Mouse (Mus musculus) spleen, adult 2 months (tissue): ENCODE measurements around the gene S100a11. TPM values are rescaled to one million over a fixed set of nuclear protein-coding genes. Genes with fewer than 3 reads are reported as not detected.
"Not testable (repeated sequence)": the region's sequence is repeated elsewhere in the genome, so short reads cannot be mapped to it uniquely, and the experiment has no call there.

Experiments
- DNase-seq, 2 experiments: peaks; one replicate each; pipeline versions ENCODE4 v3.0.0 to v3.0.0-alpha.2; 2012 to 2021; ENCODE audit warnings: low spot score in 2 of 2, low read depth in 1 of 2
- H3K27ac ChIP-seq: fragments of 200-500 bp; 2 replicates; pipeline ENCODE4 v1.5.1; 2012; ENCODE audit warnings: low read length, inconsistent platforms; ENCODE audit not compliant: insufficient read depth
- H3K27me3 ChIP-seq: fragments of 200-500 bp; 2 replicates; pipeline ENCODE4 v1.6.1; 2012; ENCODE audit warnings: mild to moderate bottlenecking, moderate library complexity, low read length, inconsistent platforms; ENCODE audit not compliant: control insufficient read depth, insufficient read depth
- H3K36me3 ChIP-seq: fragments of 200-500 bp; 2 replicates; pipeline ENCODE4 v1.6.1; 2012; ENCODE audit warnings: mild to moderate bottlenecking, low read length, inconsistent platforms; ENCODE audit not compliant: control insufficient read depth, insufficient read depth
- H3K4me1 ChIP-seq: fragments of 200-500 bp; 2 replicates; pipeline ENCODE4 v1.6.1; 2011; ENCODE audit warnings: inconsistent platforms; ENCODE audit not compliant: control insufficient read depth, insufficient read depth, insufficient read length
- H3K4me3 ChIP-seq: fragments of 200-500 bp; 2 replicates; pipeline ENCODE4 v1.5.1; 2011; ENCODE audit warnings: mild to moderate bottlenecking, inconsistent platforms; ENCODE audit not compliant: insufficient read depth, insufficient read length; ENCODE audit errors: extremely low read depth
- CTCF ChIP-seq: fragments of 200-500 bp; IDR thresholded peaks from 2 replicates; pipeline ENCODE4 v1.5.1; 2011; ENCODE audit warnings: mild to moderate bottlenecking, inconsistent platforms; ENCODE audit not compliant: insufficient read depth, insufficient read length, insufficient replicate concordance; ENCODE audit errors: extremely low read depth
- POLR2A ChIP-seq: fragments of 200-500 bp; IDR thresholded peaks from 2 replicates; pipeline ENCODE4 v1.6.1; 2011; ENCODE audit warnings: low read depth, low read length, inconsistent platforms
- WGBS: fragments of 180-500 bp; shearing (Covaris S2); methylation state at CpG from one replicate; pipeline ENCODE4 v1.1.7; 2018; 5-methylcytosine and 5-hydroxymethylcytosine counted together
- polyA plus RNA-seq: library from polyadenylated mRNA; depleted of rRNA; stranded (reverse); fragments of >200 nt; gene quantifications from 2 replicates; pipeline ENCODE4 v1.2.3, GENCODE M21; 2012

The S100a11 gene
- polyA plus RNA-seq, 1 experiment = 72.5 TPM

DNA sequence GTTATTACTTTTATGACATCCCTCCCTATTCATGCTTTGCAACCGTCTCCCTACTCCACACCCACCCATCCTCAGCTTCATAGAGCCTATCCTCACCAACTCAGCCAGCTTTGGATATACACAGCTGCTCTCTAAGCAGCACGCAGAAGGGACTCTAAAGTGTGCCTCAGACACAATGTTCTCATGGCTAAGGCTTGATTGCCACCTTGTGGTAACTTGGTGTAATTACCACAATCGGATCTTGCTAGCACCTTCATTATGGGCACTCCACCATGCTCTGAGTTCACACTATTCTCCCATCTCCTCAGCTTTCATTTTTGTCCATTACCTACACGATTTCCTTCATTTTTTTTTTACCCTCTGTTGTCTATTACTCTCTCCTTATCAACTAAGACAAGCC lies 26.3 kb upstream of the S100a11 start:
- Histone ChIP-seq H3K36me3 (no peaks in the 10 kb centered on the region), H3K4me3 (no peak overlapping the region), H3K27ac (no peak overlapping the region), H3K27me3 (no peaks in the 10 kb centered on the region), H3K4me1 (no peaks in the 10 kb centered on the region)
- peak; percentile 40 to 41 for DNase-seq
- WGBS = 1% methylated on average over 4 of the region's 4 CpGs
- peak; percentile 40; the same call in 1 of the 2 replicates for TF ChIP-seq CTCF
- no peak for TF ChIP-seq POLR2A

DNA sequence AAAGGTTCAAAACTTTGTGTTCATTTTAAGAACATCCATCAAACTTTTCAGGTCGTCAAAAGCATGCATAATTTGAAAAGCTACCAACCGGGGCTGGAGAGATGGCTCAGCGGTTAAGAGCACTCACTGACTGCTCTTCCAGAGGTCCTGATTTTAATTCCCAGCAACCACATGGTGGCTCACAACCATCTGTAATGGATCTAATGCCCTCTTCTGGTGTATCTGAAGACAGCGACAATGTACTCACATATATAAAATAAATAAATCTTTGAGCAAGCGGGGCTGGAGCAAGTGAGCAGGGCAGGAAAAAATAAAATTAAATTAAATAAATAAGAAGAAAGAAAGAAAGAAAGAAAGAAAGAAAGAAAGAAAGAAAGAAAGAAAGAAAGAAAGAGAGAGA lies 25.5 kb upstream of the S100a11 start:
- WGBS = 45% methylated on average over 5 of the region's 5 CpGs
- H3K4me1 ChIP-seq, H3K27ac ChIP-seq, H3K36me3 ChIP-seq, H3K27me3 ChIP-seq, H3K4me3 ChIP-seq, DNase-seq: not testable (repeated sequence)

DNA sequence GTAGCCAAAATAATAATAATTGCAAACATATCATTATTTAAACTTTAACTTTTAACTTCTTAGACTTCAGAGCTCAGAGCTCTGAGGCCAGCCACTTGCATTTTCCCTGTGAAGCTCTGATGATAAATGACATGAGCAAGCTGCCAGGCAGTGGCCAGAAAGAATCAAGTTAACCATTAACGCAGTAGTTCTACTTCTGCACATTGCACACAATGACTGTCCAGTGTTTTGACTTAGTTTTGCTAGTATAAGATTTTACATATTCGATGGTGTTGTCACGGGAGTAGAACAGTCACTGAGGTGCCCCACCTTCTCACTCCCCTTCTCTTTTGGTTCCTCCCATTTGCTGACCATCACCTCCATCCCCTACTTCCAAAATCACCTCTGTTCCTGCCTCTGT lies 23.2 kb upstream of the S100a11 start:
- Histone ChIP-seq H3K4me3 (no peak overlapping the region), H3K27me3 (0 out of 2 replicates have a peak, but pooled peaks cover 1% of the 10 kb centered on the region), H3K36me3 (no peaks in the 10 kb centered on the region), H3K4me1 (no peaks in the 10 kb centered on the region), H3K27ac (no peak overlapping the region)
- 83% methylated on average over 3 of the region's 3 CpGs for WGBS
- TF ChIP-seq POLR2A (no peak), CTCF (no peak)
- DNase-seq = no peak

DNA sequence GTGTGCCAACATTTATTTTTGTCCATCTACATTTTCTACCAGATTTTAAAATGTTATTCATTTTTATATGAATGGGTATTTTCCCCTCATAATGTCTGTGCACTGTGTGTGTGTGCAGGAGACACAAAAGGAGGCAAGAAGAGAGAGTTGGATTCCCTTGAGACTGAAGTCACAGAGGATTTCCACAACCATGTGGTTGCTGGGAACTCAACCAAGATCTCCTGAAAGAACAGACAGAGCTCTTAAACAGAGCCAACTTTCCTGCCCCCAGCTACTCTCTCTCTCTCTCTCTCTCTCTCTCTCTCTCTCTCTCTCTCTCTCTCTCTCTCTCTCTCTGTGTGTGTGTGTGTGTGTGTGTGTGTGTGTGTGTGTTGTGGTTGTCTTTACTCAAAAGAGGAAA lies 21.2 kb upstream of the S100a11 start:
- TF ChIP-seq CTCF = no peak
- TF ChIP-seq POLR2A = no peak
- Histone ChIP-seq H3K4me3 (no peak overlapping the region), H3K4me1 (no peaks in the 10 kb centered on the region), H3K36me3 (no peaks in the 10 kb centered on the region), H3K27me3 (0 out of 2 replicates have a peak, but pooled peaks cover 1% of the 10 kb centered on the region), H3K27ac (no peak overlapping the region)
- no peak for DNase-seq

DNA sequence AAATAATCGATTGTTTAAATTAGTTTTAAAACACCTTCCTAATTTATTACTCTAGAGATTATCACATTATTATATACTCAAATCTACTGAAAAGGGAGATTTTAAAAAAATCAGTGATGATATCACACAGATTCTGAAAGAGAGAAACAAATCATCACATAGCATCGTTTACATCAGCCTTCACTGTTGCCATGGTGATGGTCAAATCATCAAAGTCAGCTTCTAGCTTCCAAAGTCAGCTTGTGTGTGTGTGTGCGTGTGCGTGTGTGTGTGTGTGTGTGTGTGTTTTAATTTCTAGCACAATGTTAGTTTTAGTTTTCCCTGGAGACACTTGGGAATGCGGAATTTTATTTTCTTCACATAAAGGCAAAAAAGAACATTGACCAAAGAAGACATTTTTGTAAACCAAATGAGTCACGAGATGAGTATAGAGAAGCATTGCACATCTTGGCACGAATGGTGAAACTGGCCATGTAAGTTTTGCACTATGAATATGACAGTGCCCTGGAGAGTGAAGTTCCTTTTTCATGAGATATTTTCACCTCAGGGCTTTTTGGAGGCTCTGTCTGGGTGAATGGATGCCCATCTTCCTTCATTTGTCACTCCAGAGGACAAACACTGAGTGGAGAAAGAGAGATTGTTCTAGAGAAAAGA lies 15.6 kb upstream of the S100a11 start:
- WGBS = 85% methylated on average over 7 of the region's 7 CpGs
- no peaks in the 10 kb centered on the region for H3K36me3 ChIP-seq
- H3K27me3 ChIP-seq = 0 out of 2 replicates have a peak, but pooled peaks cover 1% of the 10 kb centered on the region
- DNase-seq = no peak
- H3K4me1 ChIP-seq = no peaks in the 10 kb centered on the region
- TF ChIP-seq POLR2A (no peak), CTCF (no peak)
- H3K4me3 ChIP-seq = no peak overlapping the region
- no peak overlapping the region for H3K27ac ChIP-seq

DNA sequence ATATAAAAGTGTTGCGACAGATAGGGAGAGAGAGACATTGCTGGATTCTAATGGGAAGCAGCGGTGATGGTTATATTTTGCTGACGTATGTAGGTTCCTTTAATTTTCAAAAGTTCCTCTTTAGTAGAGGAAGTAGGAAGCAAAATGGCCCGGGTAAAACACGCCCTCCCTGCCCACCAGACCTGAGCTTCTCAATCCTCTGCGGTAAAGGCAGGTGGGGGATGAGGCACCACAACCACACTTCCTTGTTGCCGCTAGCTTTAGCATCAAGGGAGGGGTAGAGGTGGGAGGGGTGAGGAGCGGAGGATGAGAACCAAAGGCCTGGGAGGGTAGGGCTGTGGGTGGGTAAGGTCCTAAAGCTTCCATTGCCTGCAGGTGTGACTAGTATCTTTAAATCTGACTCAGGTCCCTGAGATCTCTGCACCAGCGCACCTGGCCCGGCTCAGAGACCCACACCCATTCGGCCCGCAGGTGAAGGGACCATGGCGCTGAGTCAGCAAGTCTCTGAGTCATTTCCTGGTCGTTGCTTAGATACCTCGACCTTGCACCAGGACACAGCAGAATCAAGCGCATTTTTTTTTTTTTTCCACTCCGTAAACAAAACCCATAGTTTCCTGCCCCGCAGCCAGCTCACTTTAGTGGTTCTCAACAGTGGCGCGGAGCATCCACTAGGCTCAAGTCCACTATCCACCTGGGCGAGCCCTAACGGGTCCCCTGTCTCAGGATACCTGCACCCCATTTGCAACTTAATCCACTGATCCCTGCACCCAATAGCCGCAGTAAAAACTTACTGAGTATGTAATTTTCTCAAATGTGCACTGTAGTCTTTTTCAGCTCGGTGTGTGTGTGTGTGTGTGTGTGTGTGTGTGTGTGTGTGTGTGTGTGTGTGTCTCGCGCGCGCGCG lies 14.1 kb upstream of the S100a11 start:
- TF ChIP-seq CTCF (no peak), POLR2A (no peak)
- WGBS = 19% methylated on average over 30 of the region's 30 CpGs
- H3K27ac ChIP-seq = peak overlapping the region; percentile 85

DNA sequence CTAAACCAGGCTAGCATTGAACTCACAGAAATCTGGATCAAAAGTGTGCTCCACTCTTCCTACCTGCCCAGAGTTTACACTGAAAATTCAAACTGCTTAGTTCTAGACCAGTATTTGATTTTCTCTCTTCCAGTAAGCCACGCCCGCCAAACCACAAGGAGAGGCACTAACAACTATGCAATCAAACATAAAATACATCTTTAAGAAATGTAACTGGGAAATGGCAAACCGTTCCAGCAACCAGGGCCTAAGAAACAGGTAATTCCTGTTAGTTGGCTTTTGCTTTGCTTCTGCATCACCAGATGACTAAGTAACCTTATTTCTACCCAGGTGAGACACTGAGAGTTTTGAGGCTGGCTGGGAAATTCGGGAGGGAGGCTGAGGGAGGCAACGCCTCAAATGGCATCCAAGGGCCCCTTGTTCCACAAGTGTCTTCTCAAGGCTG lies 13.4 kb upstream of the S100a11 start:
- peak in 1 of 2 experiments; percentile 4 for DNase-seq
- H3K4me1 ChIP-seq = no peaks in the 10 kb centered on the region
- H3K27ac ChIP-seq = peak overlapping the region; percentile 85
- no peaks in the 10 kb centered on the region for H3K27me3 ChIP-seq
- H3K36me3 ChIP-seq = no peaks in the 10 kb centered on the region
- 58% methylated on average over 5 of the region's 5 CpGs for WGBS
- TF ChIP-seq CTCF (no peak), POLR2A (no peak)
- no peak overlapping the region for H3K4me3 ChIP-seq

More for the DNA sequence above, 14.1 kb upstream of the S100a11 start:
- Histone ChIP-seq H3K36me3 (no peaks in the 10 kb centered on the region), H3K4me1 (no peaks in the 10 kb centered on the region), H3K4me3 (peak overlapping the region; percentile 61), H3K27me3 (no peaks in the 10 kb centered on the region)
- DNase-seq = peak; percentile 93 to 94
